Mouse (Mus musculus): ENCODE data around the gene Syt8. TPM values are rescaled to one million over a fixed set of nuclear protein-coding genes. Genes with fewer than 3 reads are reported as not detected.

Gene Syt8
- polyA plus RNA-seq, 1 experiment = 0.07 TPM

GRCm38 (mm10) chr7:142388740-142389139 lies 45.9 kb upstream of the Syt8 start:
- H3K79me2 ChIP-seq (ENCODE audit: control insufficient read depth, insufficient read depth) = peaks cover 31% of the 10 kb centered on the region
- no peak overlapping the region for H3K4me3 ChIP-seq (ENCODE audit: insufficient read depth, poor library complexity, severe bottlenecking)
- H3K79me3 ChIP-seq (ENCODE audit: low read depth) = peaks cover 18% of the 10 kb centered on the region
- H3K27me3 ChIP-seq (ENCODE audit: control insufficient read depth, insufficient read depth, insufficient read length) = no peaks in the 10 kb centered on the region
- H3K36me3 ChIP-seq (ENCODE audit: control insufficient read depth, insufficient read depth) = peaks cover 16% of the 10 kb centered on the region
- H3ac ChIP-seq (ENCODE audit: control insufficient read depth, insufficient read length, low read depth) = no peak overlapping the region
- no peak for TF ChIP-seq CEBPB (IDR thresholded peaks at IDR 0.05; ENCODE audit: low read depth)
- TF ChIP-seq MYOD1 (IDR thresholded peaks at IDR 0.05; ENCODE audit: control insufficient read depth, insufficient read length, low read depth) = no peak
- no peak for TF ChIP-seq FOSL1 (IDR thresholded peaks at IDR 0.05; ENCODE audit: insufficient read depth, low read length, poor library complexity, severe bottlenecking)
- TF ChIP-seq MYOG (IDR thresholded peaks at IDR 0.05; ENCODE audit: control insufficient read depth, extremely low read depth, insufficient read length) = no peak
- TF ChIP-seq CTCF (IDR thresholded peaks at IDR 0.05; ENCODE audit: control insufficient read depth, insufficient read depth, insufficient read length) = no peak
- no peak for TF ChIP-seq MAX (IDR thresholded peaks at IDR 0.05)
- no peak for TF ChIP-seq USF1 (IDR thresholded peaks at IDR 0.05; ENCODE audit: low read depth)

GRCm38 (mm10) chr7:142389961-142390650 lies 44.5 kb upstream of the Syt8 start:
- Histone ChIP-seq H3ac (ENCODE audit: control insufficient read depth, insufficient read length, low read depth) (no peak overlapping the region), H3K4me3 (ENCODE audit: insufficient read depth, poor library complexity, severe bottlenecking) (no peak overlapping the region), H3K36me3 (ENCODE audit: control insufficient read depth, insufficient read depth) (peaks cover 4% of the 10 kb centered on the region), H3K79me3 (ENCODE audit: low read depth) (peaks cover 18% of the 10 kb centered on the region), H3K79me2 (ENCODE audit: control insufficient read depth, insufficient read depth) (peaks cover 24% of the 10 kb centered on the region), H3K27me3 (ENCODE audit: control insufficient read depth, insufficient read depth, insufficient read length) (no peaks in the 10 kb centered on the region)
- TF ChIP-seq MAX (IDR thresholded peaks at IDR 0.05) (no peak), CEBPB (IDR thresholded peaks at IDR 0.05; ENCODE audit: low read depth) (no peak), MYOD1 (IDR thresholded peaks at IDR 0.05; ENCODE audit: control insufficient read depth, insufficient read length, low read depth) (no peak), MYOG (IDR thresholded peaks at IDR 0.05; ENCODE audit: control insufficient read depth, extremely low read depth, insufficient read length) (no peak)

GRCm38 (mm10) chr7:142391108-142391507 lies 43.5 kb upstream of the Syt8 start:
- no peak for TF ChIP-seq FOSL1 (IDR thresholded peaks at IDR 0.05; ENCODE audit: insufficient read depth, low read length, poor library complexity, severe bottlenecking)
- H3K79me3 ChIP-seq (ENCODE audit: low read depth) = peaks cover 11% of the 10 kb centered on the region
- H3K27me3 ChIP-seq (ENCODE audit: control insufficient read depth, insufficient read depth, insufficient read length) = no peaks in the 10 kb centered on the region
- no peak overlapping the region for H3ac ChIP-seq (ENCODE audit: control insufficient read depth, insufficient read length, low read depth)
- no peak overlapping the region for H3K4me3 ChIP-seq (ENCODE audit: insufficient read depth, poor library complexity, severe bottlenecking)
- H3K36me3 ChIP-seq (ENCODE audit: control insufficient read depth, insufficient read depth) = no peaks in the 10 kb centered on the region
- H3K79me2 ChIP-seq (ENCODE audit: control insufficient read depth, insufficient read depth) = peaks cover 14% of the 10 kb centered on the region

GRCm38 (mm10) chr7:142391609-142392008 lies 43.0 kb upstream of the Syt8 start:
- H3ac ChIP-seq (ENCODE audit: control insufficient read depth, insufficient read length, low read depth) = no peak overlapping the region
- TF ChIP-seq USF1 (IDR thresholded peaks at IDR 0.05; ENCODE audit: low read depth) (no peak), MYOD1 (IDR thresholded peaks at IDR 0.05; ENCODE audit: control insufficient read depth, insufficient read length, low read depth) (peak; percentile 61)
- H3K27me3 ChIP-seq (ENCODE audit: control insufficient read depth, insufficient read depth, insufficient read length) = no peaks in the 10 kb centered on the region
- no peak overlapping the region for H3K4me3 ChIP-seq (ENCODE audit: insufficient read depth, poor library complexity, severe bottlenecking)
- H3K79me3 ChIP-seq (ENCODE audit: low read depth) = peaks cover 8% of the 10 kb centered on the region
- H3K79me2 ChIP-seq (ENCODE audit: control insufficient read depth, insufficient read depth) = peaks cover 9% of the 10 kb centered on the region
- no peaks in the 10 kb centered on the region for H3K36me3 ChIP-seq (ENCODE audit: control insufficient read depth, insufficient read depth)

GRCm38 (mm10) chr7:142393191-142393590 lies 41.5 kb upstream of the Syt8 start:
- Histone ChIP-seq H3K4me3 (ENCODE audit: insufficient read depth, poor library complexity, severe bottlenecking) (no peak overlapping the region), H3K27me3 (ENCODE audit: control insufficient read depth, insufficient read depth, insufficient read length) (no peaks in the 10 kb centered on the region), H3K79me2 (ENCODE audit: control insufficient read depth, insufficient read depth) (no peaks in the 10 kb centered on the region), H3K79me3 (ENCODE audit: low read depth) (no peaks in the 10 kb centered on the region), H3K36me3 (ENCODE audit: control insufficient read depth, insufficient read depth) (no peaks in the 10 kb centered on the region), H3ac (ENCODE audit: control insufficient read depth, insufficient read length, low read depth) (no peak overlapping the region)
- TF ChIP-seq USF1 (IDR thresholded peaks at IDR 0.05; ENCODE audit: low read depth) = no peak
- TF ChIP-seq FOSL1 (IDR thresholded peaks at IDR 0.05; ENCODE audit: insufficient read depth, low read length, poor library complexity, severe bottlenecking) = peak; percentile 73
- no peak for TF ChIP-seq CTCF (IDR thresholded peaks at IDR 0.05; ENCODE audit: control insufficient read depth, insufficient read depth, insufficient read length)
- TF ChIP-seq MYOG (IDR thresholded peaks at IDR 0.05; ENCODE audit: control insufficient read depth, extremely low read depth, insufficient read length) = no peak
- no peak for TF ChIP-seq CEBPB (IDR thresholded peaks at IDR 0.05; ENCODE audit: low read depth)

- no peaks in the 10 kb centered on the region for H3K79me3 ChIP-seq (ENCODE audit: low read depth)
- H3K36me3 ChIP-seq (ENCODE audit: control insufficient read depth, insufficient read depth) = no peaks in the 10 kb centered on the region
- H3K79me2 ChIP-seq (ENCODE audit: control insufficient read depth, insufficient read depth) = no peaks in the 10 kb centered on the region
- no peaks in the 10 kb centered on the region for H3K27me3 ChIP-seq (ENCODE audit: control insufficient read depth, insufficient read depth, insufficient read length)
- H3K4me3 ChIP-seq (ENCODE audit: insufficient read depth, poor library complexity, severe bottlenecking) = no peak overlapping the region
- TF ChIP-seq MYOG (IDR thresholded peaks at IDR 0.05; ENCODE audit: control insufficient read depth, extremely low read depth, insufficient read length) = no peak
- TF ChIP-seq CTCF (IDR thresholded peaks at IDR 0.05; ENCODE audit: control insufficient read depth, insufficient read depth, insufficient read length) = no peak
- TF ChIP-seq MYOD1 (IDR thresholded peaks at IDR 0.05; ENCODE audit: control insufficient read depth, insufficient read length, low read depth) = no peak
- no peak for TF ChIP-seq USF1 (IDR thresholded peaks at IDR 0.05; ENCODE audit: low read depth)
- no peak for TF ChIP-seq CEBPB (IDR thresholded peaks at IDR 0.05; ENCODE audit: low read depth)
- TF ChIP-seq FOSL1 (IDR thresholded peaks at IDR 0.05; ENCODE audit: insufficient read depth, low read length, poor library complexity, severe bottlenecking) = no peak
- TF ChIP-seq MAX (IDR thresholded peaks at IDR 0.05) = no peak
- no peak overlapping the region for H3ac ChIP-seq (ENCODE audit: control insufficient read depth, insufficient read length, low read depth)
These were observed 40.1 kb upstream of the Syt8 start for GRCm38 (mm10) chr7:142394261-142395190.

All from C2C12 (cell line).